Mouse (Mus musculus) kidney, adult 2 months (tissue): ENCODE data around the gene Iqschfp.

Experiments
- CTCF ChIP-seq: fragments of 200-500 bp; conservative IDR thresholded peaks from 2 replicates; pipeline ENCODE4 v1.5.1; 2011; ENCODE audit warnings: low read depth, mild to moderate bottlenecking, control low read depth, low read length, moderate library complexity, mixed read lengths; ENCODE audit not compliant: insufficient read depth, insufficient read length
- POLR2A ChIP-seq: fragments of 200-500 bp; IDR thresholded peaks from one replicate; pipeline ENCODE4 v1.6.1; 2011; ENCODE audit warnings: low read depth, low read length, control low read depth

DNA sequence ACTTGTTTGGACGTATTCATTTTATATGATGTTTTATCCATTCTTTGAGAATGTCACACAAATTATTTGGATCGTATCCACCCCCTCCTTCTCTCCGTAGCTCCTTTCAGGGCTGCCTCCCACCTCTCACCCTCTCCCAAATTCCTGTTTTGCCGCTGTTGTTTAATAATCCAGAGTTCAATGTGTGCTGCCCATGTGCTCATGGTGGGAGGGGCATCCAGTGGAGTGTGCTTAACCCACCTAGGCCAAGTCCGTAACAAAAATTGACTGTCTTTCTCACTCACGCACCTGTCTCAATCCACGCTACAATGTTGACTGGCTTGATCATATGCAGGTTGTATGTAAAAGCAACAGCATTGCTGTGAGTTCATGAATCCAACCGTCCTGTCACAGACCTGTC lies 715.3 kb downstream of the Iqschfp start:
- TF ChIP-seq POLR2A: no peak
- TF ChIP-seq CTCF: no peak
